Mouse (Mus musculus) small intestine, adult 10 weeks (tissue): Measurements from ENCODE around the gene Tmprss11b. TPM values are rescaled to one million over a fixed set of nuclear protein-coding genes. Genes with fewer than 3 reads are reported as not detected.

ENCODE experiments used
- polyA plus RNA-seq: library from polyadenylated mRNA; stranded (reverse); fragments of 350-450 nt; fragmentation: Illumina TruSeq; extraction: RNeasy Lipid Tissue Mini Kit (QIAGEN cat#74804); gene quantifications from one replicate; pipeline ENCODE4 v1.2.3, GENCODE M21; 2014; ENCODE audit warnings: low replicate concordance

Gene Tmprss11b
- polyA plus RNA-seq, result not detected

GRCm38 (mm10) chr5:86676262-86676661 lies at the start of gene Tmprss11b:
Gene Tmprss11b, minus strand, starts transcription at chr5:86676362.

DNA sequence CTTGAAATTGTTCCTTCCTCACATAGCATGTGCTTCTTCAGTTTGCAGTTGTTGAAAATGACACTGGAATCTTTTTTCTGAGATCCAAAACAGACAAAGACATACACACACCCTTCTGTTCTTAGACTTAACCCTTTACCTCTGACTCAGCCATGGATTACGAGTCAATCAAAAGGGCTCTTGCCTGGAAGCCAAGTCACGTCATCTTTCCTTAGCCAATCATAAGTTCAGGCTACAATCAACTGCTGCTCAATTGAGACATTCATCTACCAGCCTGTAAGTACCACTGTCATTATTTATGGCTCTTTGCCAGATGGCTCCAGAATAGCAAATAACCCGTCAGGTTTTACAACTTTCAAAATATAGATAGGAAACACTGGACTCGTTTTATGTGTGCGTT lies 43.8 kb downstream of the Tmprss11b start, which contains the start of gene Tmprss11f:
Tmprss11f (minus strand) TSS at position 101 of the 400 bp plus-strand sequence.

Other genes starting within 250 kb of the Tmprss11b start
- gene Tmprss11a, start 207.4 kb downstream of the Tmprss11b start, polyA plus RNA-seq, result not detected
- not detected for gene Tmprss11g, start 157.8 kb downstream of the Tmprss11b start, polyA plus RNA-seq
- gene Tmprss11f, start 43.9 kb downstream of the Tmprss11b start, polyA plus RNA-seq, result not detected
- not detected for gene Tmprss11e, start 69.5 kb upstream of the Tmprss11b start, polyA plus RNA-seq
- gene Ythdc1, start 127.9 kb upstream of the Tmprss11b start, polyA plus RNA-seq, result 213 TPM
- 3,306 TPM for gene Ugt2b34, start 230.6 kb upstream of the Tmprss11b start, polyA plus RNA-seq